Mouse (Mus musculus): ENCODE measurements around the gene Plxna1. TPM values are rescaled to one million over a fixed set of nuclear protein-coding genes. Genes with fewer than 3 reads are reported as not detected.

Plxna1 gene
- total RNA-seq, 1 experiment from 2014 or later: 14.0 TPM

Other genes with a start within 250 kb of the Plxna1 start
- 10.4 and 19.8 TPM in 2 replicates for gene Chchd6, start 233.0 kb upstream of the Plxna1 start, total RNA-seq (2017)

Measured in hematopoietic stem cell, adult 5-6 weeks (primary cell).